Mouse (Mus musculus) c-Kit-positive CD71-negative TER-119-negative erythroid progenitor cells, embryonic 14.5 days (primary cell): ENCODE results near the gene Idi2.
"Not testable (repeated sequence)": the region's sequence is repeated elsewhere in the genome, so short reads cannot be mapped to it uniquely, and the experiment has no call there.

Experiments used
- DNase-seq: peaks from one replicate; pipeline ENCODE4 v3.0.0-alpha.2; 2013; ENCODE audit warnings: low read depth

Gene Idi2

GRCm38 (mm10) chr13:8997221-8997620 lies 44.6 kb downstream of the Idi2 start:
- DNase-seq, result not testable (repeated sequence)

GRCm38 (mm10) chr13:8999464-8999863 lies 46.8 kb downstream of the Idi2 start:
- DNase-seq, result no peak

GRCm38 (mm10) chr13:9003306-9003705 lies 50.6 kb downstream of the Idi2 start:
- no peak for DNase-seq
